Mouse (Mus musculus): ENCODE data around the gene Fggy. TPM values are rescaled to one million over a fixed set of nuclear protein-coding genes. Genes with fewer than 3 reads are reported as not detected.
A peak's percentile ranks its signal among the peaks of the same experiment; 100 is the strongest.

The Fggy gene
- polyA plus RNA-seq, 1 experiment from 2014 or later = 6.4 TPM

DNA sequence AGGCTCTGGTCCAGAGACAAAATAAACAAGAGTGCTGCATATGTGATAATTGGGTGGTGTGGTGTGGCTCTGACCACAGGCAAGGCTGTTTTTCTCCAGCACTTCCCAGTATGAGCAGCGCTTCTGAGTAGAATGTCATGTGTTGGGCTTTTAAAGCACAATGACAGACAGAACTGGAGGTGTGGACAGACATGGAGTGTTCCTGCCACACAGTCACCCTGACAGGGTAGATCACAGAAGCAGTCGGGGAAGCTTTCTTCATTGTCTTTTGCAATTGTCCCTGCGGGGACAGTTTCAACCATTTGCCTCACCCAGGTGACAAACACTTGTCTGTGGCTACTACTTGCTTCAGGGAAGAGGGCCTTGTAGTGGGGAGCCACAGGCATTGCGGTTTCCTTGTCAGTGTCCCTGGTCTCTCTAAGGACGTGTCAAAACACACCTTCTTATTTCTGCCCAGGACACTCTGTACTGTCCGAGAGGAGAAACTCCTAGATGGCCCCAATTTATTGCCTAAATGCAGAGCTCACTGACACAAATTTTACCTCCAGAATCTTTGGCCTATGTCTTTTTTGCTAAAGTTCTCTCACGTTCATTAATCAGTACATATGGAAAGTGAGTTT, 183.9 kb downstream of the Fggy start:
- Histone ChIP-seq H3K9ac (ENCODE audit: low read length) (no peak overlapping the region), H3K9me3 (replicated peaks; ENCODE audit: control insufficient read depth, low read length) (no peaks in the 10 kb centered on the region), H3K4me3 (ENCODE audit: low read length) (no peak overlapping the region), H3K27me3 (ENCODE audit: control insufficient read depth, insufficient read depth, low read length) (no peaks in the 10 kb centered on the region), H3K4me1 (ENCODE audit: control insufficient read depth, insufficient read depth, low read length) (peaks cover 24% of the 10 kb centered on the region), H3K4me2 (ENCODE audit: low read depth, low read length) (no peak overlapping the region), H3K36me3 (ENCODE audit: control insufficient read depth, insufficient read depth) (no peaks in the 10 kb centered on the region), H3K27ac (ENCODE audit: low read length) (peak overlapping the region; percentile 41; the same call in 1 of the 2 replicates)
- 33% methylated on average over 7 of the region's 7 CpGs for whole genome bisulfite sequencing
- peak; percentile 43; the same call in 1 of the 2 replicates for ATAC-seq (replicated peaks; ENCODE audit: extremely low read depth, insufficient read depth, low FRiP score)

DNA sequence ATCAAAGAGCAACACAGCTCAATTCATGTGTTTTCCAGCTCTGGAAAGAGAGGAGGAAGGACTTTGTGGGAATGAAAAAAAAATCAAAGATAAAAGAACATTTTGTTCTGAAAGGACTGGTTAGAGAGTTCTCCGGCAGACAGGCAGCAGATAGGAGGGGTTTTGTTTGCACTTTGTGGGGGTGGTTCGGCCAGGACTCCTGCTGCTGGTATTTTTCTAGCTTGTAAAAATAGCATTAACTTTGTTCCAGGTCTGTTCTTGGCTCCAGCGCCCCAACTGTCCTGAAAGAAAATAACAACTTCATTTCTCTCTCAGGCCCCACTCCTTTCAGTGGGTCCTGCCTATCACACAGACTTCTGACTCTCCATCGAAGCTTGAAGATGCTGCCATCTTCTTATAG, 185.7 kb downstream of the Fggy start:
- Histone ChIP-seq H3K4me2 (ENCODE audit: low read depth, low read length) (no peak overlapping the region), H3K4me1 (ENCODE audit: control insufficient read depth, insufficient read depth, low read length) (peaks cover 26% of the 10 kb centered on the region), H3K36me3 (ENCODE audit: control insufficient read depth, insufficient read depth) (no peaks in the 10 kb centered on the region), H3K9ac (ENCODE audit: low read length) (no peak overlapping the region), H3K27ac (ENCODE audit: low read length) (peak overlapping the region; percentile 53), H3K9me3 (replicated peaks; ENCODE audit: control insufficient read depth, low read length) (no peaks in the 10 kb centered on the region), H3K27me3 (ENCODE audit: control insufficient read depth, insufficient read depth, low read length) (no peaks in the 10 kb centered on the region), H3K4me3 (ENCODE audit: low read length) (no peak overlapping the region)
- ATAC-seq (replicated peaks; ENCODE audit: extremely low read depth, insufficient read depth, low FRiP score) = peak; percentile 33; the same call in 1 of the 2 replicates
- 21% methylated on average over 4 of the region's 4 CpGs for WGBS

DNA sequence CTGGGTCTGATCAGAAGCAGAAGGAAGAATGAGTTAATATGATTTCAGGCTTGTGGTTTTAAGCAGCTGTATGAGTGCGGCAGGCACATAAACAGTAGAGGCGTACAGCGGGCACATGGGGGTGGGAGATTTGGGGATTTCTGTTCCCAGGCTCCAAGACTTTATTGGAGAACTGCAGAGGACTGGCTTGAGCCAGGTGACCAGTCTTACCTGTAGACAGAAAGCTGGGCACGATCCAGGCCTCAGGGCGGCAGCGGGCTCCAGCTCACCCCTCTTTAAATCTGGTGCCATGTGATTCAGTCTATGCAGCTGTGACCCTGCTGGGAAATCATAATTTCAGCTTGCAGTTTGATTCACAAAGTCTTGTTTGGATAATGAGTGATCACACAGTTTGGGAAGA, 189.6 kb downstream of the Fggy start:
- H3K36me3 ChIP-seq (ENCODE audit: control insufficient read depth, insufficient read depth) = no peaks in the 10 kb centered on the region
- no peak for ATAC-seq (replicated peaks; ENCODE audit: extremely low read depth, insufficient read depth, low FRiP score)
- H3K27ac ChIP-seq (ENCODE audit: low read length) = no peak overlapping the region
- H3K4me1 ChIP-seq (ENCODE audit: control insufficient read depth, insufficient read depth, low read length) = peaks cover 29% of the 10 kb centered on the region
- WGBS = 83% methylated on average over 6 of the region's 6 CpGs
- no peak overlapping the region for H3K9ac ChIP-seq (ENCODE audit: low read length)
- no peaks in the 10 kb centered on the region for H3K27me3 ChIP-seq (ENCODE audit: control insufficient read depth, insufficient read depth, low read length)
- no peaks in the 10 kb centered on the region for H3K9me3 ChIP-seq (replicated peaks; ENCODE audit: control insufficient read depth, low read length)
- no peak overlapping the region for H3K4me3 ChIP-seq (ENCODE audit: low read length)
- no peak overlapping the region for H3K4me2 ChIP-seq (ENCODE audit: low read depth, low read length)

DNA sequence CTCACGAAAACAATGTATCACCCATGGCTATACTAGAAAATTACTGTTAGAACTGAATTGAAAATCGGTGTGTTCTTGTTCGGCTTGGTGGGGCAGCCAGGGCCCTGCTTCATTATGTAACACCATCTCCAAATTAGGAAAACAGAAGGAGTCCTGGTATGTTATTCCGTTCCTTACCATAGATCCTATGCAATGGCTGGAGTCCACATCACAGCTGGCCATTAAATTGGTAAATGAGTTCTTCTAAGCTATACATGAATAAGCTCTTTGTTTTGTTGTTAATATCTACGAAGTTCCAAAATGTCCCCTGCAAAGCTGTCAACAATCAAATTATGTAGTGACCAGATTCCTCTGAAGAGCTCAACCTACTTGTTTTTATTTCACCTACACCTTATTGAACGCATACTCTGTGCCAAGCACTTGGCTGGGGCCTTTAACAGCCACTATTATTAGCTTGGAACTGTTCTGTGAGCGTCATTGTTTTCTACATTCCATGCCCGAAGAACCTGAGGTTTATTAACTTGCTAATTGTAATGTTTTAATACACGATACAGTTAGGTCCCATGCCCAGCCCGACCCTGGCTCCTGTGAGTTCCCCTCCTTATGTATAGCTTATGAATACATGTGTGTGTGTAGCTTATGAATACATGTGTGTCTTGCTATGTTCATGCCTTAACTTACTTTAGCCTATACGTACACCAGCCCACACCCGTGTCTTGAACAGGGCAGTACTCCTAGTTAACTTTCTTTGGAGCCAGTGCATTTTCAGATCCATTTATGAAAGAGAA, 190.3 kb downstream of the Fggy start:
- H3K36me3 ChIP-seq (ENCODE audit: control insufficient read depth, insufficient read depth) = no peaks in the 10 kb centered on the region
- no peak overlapping the region for H3K4me2 ChIP-seq (ENCODE audit: low read depth, low read length)
- ATAC-seq (replicated peaks; ENCODE audit: extremely low read depth, insufficient read depth, low FRiP score) = no peak
- WGBS = 71% methylated on average over 12 of the region's 12 CpGs
- no peak overlapping the region for H3K9ac ChIP-seq (ENCODE audit: low read length)
- no peak overlapping the region for H3K27ac ChIP-seq (ENCODE audit: low read length)
- H3K27me3 ChIP-seq (ENCODE audit: control insufficient read depth, insufficient read depth, low read length) = no peaks in the 10 kb centered on the region
- H3K4me3 ChIP-seq (ENCODE audit: low read length) = no peak overlapping the region
- H3K4me1 ChIP-seq (ENCODE audit: control insufficient read depth, insufficient read depth, low read length) = peaks cover 29% of the 10 kb centered on the region
- no peaks in the 10 kb centered on the region for H3K9me3 ChIP-seq (replicated peaks; ENCODE audit: control insufficient read depth, low read length)

DNA sequence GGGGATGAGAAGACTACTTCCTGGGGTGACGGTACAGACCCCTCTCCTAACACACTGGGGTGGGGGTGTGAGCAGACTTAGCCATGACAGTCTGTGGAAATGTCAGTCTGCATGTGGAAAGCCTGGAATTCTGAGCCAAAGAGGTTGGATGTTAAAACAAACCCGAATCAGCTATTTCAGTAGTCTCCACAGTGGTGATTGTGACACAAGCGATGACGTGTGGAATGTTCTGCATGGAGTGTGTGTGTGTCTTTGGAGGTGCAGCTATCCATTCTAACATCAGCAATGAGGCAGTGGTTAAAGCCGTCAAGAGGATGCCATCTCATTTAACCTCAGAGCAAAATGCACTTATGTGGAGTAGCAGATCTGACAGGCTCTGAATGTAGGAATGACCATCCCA, 192.9 kb downstream of the Fggy start:
- no peaks in the 10 kb centered on the region for H3K9me3 ChIP-seq (replicated peaks; ENCODE audit: control insufficient read depth, low read length)
- H3K27me3 ChIP-seq (ENCODE audit: control insufficient read depth, insufficient read depth, low read length) = no peaks in the 10 kb centered on the region
- WGBS = 41% methylated on average over 5 of the region's 5 CpGs
- no peaks in the 10 kb centered on the region for H3K36me3 ChIP-seq (ENCODE audit: control insufficient read depth, insufficient read depth)
- H3K4me1 ChIP-seq (ENCODE audit: control insufficient read depth, insufficient read depth, low read length) = peaks cover 14% of the 10 kb centered on the region
- H3K9ac ChIP-seq (ENCODE audit: low read length) = no peak overlapping the region
- peak overlapping the region; percentile 24 for H3K27ac ChIP-seq (ENCODE audit: low read length)
- H3K4me3 ChIP-seq (ENCODE audit: low read length) = no peak overlapping the region
- peak; percentile 60 for ATAC-seq (replicated peaks; ENCODE audit: extremely low read depth, insufficient read depth, low FRiP score)
- H3K4me2 ChIP-seq (ENCODE audit: low read depth, low read length) = no peak overlapping the region

DNA sequence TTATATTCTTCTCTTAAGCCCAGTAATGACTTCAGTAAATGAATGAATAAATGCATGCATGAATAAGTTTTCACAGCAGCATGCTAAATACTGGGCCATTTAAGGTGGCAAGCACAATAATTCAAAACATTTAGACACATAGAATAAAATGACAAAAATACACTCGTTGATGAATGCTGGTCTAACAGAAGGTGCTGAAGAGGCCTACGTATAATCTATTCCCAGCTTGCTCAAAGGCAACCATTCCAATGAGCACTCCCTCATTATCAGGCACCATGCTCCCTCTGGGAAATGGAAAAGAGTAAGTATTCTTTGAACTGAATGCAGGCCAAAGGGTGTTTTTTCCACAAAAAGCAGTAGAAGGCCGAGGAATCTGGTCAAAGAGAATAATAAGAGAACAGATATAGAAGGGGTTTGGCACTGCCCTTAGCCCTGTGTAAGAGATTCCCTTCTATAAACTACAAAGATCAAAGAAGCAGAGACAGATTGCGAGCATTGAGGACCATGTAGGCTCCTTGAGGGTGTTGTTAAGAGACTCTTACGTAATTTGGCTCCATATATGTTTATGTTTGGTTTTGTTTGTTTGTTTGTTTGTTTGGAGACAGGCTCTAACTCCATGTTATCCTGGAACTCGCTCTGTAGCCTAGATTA, 195.4 kb downstream of the Fggy start:
- peaks cover 12% of the 10 kb centered on the region for H3K4me1 ChIP-seq (ENCODE audit: control insufficient read depth, insufficient read depth, low read length)
- no peak overlapping the region for H3K9ac ChIP-seq (ENCODE audit: low read length)
- no peak overlapping the region for H3K27ac ChIP-seq (ENCODE audit: low read length)
- H3K36me3 ChIP-seq (ENCODE audit: control insufficient read depth, insufficient read depth) = no peaks in the 10 kb centered on the region
- ATAC-seq (replicated peaks; ENCODE audit: extremely low read depth, insufficient read depth, low FRiP score) = no peak
- WGBS = 71% methylated on average over 6 of the region's 6 CpGs
- H3K4me3 ChIP-seq (ENCODE audit: low read length) = no peak overlapping the region
- no peak overlapping the region for H3K4me2 ChIP-seq (ENCODE audit: low read depth, low read length)
- no peaks in the 10 kb centered on the region for H3K9me3 ChIP-seq (replicated peaks; ENCODE audit: control insufficient read depth, low read length)
- H3K27me3 ChIP-seq (ENCODE audit: control insufficient read depth, insufficient read depth, low read length) = no peaks in the 10 kb centered on the region

DNA sequence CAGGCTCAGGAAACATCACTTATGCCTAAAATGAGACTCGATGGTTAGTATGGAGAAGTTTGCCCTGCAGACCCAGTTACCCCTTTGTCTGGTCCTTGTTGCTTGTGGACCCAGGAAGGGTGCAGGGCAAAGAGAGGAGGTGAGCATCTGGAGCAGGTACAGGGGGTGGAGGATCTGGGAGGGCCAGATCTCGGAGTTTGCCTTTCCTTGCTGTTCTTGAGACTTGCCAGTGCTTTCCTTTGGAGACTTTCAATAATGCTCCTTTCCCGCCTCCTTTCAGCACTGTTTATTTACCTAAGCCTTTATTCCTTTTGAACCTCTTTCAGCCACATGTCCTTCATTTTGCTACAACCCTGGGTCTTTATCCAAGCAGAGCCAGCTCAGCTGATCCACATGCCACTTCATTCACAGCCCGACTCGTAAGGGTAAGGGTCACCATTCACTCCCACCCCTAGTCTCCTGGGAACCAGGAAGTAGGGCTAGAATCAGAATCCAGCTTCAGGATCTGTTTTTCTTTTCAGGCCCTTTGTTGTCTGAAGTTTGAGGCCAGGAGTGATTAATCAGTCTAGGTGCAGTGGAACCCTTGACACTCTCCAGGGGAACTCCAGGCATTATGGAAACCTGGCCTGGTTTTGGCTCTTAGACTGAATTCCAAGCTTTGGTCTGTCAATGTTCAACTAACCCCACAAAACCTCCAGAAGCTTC, 201.9 kb downstream of the Fggy start:
- Histone ChIP-seq H3K4me3 (ENCODE audit: low read length) (no peak overlapping the region), H3K9ac (ENCODE audit: low read length) (no peak overlapping the region), H3K27ac (ENCODE audit: low read length) (no peak overlapping the region), H3K4me2 (ENCODE audit: low read depth, low read length) (no peak overlapping the region), H3K36me3 (ENCODE audit: control insufficient read depth, insufficient read depth) (no peaks in the 10 kb centered on the region), H3K4me1 (ENCODE audit: control insufficient read depth, insufficient read depth, low read length) (no peaks in the 10 kb centered on the region), H3K27me3 (ENCODE audit: control insufficient read depth, insufficient read depth, low read length) (no peaks in the 10 kb centered on the region), H3K9me3 (replicated peaks; ENCODE audit: control insufficient read depth, low read length) (no peaks in the 10 kb centered on the region)
- ATAC-seq (replicated peaks; ENCODE audit: extremely low read depth, insufficient read depth, low FRiP score) = no peak
- 65% methylated on average over 5 of the region's 5 CpGs for WGBS

DNA sequence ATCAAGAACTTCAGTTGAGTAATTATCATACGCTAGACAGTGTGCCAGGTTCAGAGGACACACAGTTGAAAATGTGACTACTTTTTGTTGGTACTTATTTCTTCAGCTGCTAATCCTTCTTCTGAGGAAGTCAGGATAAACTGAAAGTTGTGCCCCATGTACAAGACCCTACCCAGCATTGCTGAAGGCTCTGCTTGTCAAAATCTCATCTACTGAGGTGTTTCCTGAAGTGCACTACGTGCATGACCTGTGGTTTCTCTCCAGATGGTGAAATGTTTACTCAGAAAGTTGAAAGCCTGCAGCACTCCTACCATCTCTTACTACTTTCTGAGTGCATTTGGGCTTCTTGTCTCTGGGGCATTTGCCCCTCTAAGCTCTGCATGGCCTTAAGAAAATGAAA, 208.1 kb downstream of the Fggy start:
- Histone ChIP-seq H3K27ac (ENCODE audit: low read length) (no peak overlapping the region), H3K27me3 (ENCODE audit: control insufficient read depth, insufficient read depth, low read length) (no peaks in the 10 kb centered on the region), H3K9ac (ENCODE audit: low read length) (no peak overlapping the region), H3K4me1 (ENCODE audit: control insufficient read depth, insufficient read depth, low read length) (no peaks in the 10 kb centered on the region), H3K4me2 (ENCODE audit: low read depth, low read length) (no peak overlapping the region), H3K4me3 (ENCODE audit: low read length) (no peak overlapping the region), H3K36me3 (ENCODE audit: control insufficient read depth, insufficient read depth) (no peaks in the 10 kb centered on the region), H3K9me3 (replicated peaks; ENCODE audit: control insufficient read depth, low read length) (no peaks in the 10 kb centered on the region)
- no peak for ATAC-seq (replicated peaks; ENCODE audit: extremely low read depth, insufficient read depth, low FRiP score)
- 61% methylated on average over 2 of the region's 2 CpGs for WGBS

Data from heart, embryonic 16.5 days (tissue).